Mouse (Mus musculus) frontal cortex, adult 2 months (tissue): ENCODE data around the gene Zfp580. TPM values are rescaled to one million over a fixed set of nuclear protein-coding genes. Genes with fewer than 3 reads are reported as not detected.
A peak's percentile ranks its signal among the peaks of the same experiment; 100 is the strongest.

ENCODE experiments used
- DNase-seq, 2 experiments: peaks; one replicate each; pipeline ENCODE4 v3.0.0; 2022; ENCODE audit warnings: low spot score in 1 of 2; ENCODE audit errors: extremely low spot score in 1 of 2
- polyA plus RNA-seq: library from polyadenylated mRNA; depleted of rRNA; stranded (reverse); fragments of >200 nt; gene quantifications from 2 replicates; pipeline ENCODE4 v1.2.3, GENCODE M21; 2012

Gene Zfp580
- polyA plus RNA-seq, 1 experiment: 49.7 TPM

DNA sequence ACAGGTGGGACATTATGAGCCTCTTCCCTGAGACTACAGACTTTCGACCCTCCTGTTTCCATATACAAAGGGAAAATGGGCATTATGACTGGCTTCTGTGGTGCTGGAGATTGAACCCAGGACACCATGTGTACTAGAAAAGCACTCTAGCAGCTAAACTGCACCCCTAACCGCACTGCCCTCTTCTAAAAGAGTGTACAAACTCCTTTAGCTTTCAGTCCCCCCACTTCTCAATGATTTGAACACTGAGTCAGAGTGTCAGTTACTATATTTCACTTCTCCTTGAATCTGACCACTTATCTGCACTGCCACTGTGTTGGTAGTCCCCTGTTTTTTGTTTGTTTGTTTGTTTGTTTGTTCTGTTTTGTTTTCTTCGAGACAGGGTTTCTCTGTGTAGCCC lies 17.5 kb upstream of the Zfp580 start, which contains the start of gene 4632433K11Rik:
TSS of gene 4632433K11Rik (plus strand) at position 301 of the 400 bp plus-strand sequence.
- DNase-seq: no peak

DNA sequence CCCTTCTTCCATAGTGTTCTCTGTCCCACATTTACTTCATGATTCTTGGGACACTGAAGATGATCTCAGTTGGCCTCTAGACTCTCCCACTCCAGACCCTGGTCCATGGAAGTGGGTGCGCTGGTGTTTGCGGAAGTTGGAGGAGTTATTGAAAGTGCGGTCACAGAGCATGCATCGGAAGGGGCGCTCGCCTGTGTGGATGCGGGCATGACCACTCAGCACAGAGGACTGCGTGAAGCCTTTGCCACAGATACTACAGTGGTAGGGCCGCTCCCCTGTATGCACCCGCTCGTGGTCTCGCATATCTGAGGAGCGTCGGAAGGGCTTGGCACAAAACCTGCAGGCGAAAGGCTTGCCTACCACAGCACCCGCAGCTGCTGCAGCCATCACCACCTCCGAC lies 15.7 kb upstream of the Zfp580 start:
- DNase-seq: no peak

DNA sequence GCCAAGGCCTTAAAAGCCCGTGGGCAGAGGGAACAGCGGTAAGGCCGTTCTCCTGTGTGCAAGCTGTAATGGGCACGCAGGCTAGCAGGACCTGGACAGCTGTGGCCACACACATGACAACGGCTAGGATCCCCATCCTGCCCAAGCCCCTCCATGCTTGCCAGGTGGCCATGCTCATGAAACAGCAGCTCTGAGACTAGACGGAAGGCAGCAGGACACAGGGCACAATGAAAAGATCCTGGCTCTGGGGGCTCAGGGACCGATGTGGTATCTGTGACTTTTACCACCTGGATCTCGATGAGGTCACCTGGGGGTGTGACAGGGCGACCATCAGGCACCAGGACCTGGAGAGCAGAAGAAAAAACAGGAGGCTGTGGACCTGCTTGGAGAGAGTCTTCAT lies 15.2 kb upstream of the Zfp580 start:
- DNase-seq: no peak

GRCm38 (mm10) chr7:5037026-5037425 lies 14.3 kb upstream of the Zfp580 start:
- DNase-seq: no peak

- no peak for DNase-seq
Measured at GRCm38 (mm10) chr7:5037467-5037866, 13.9 kb upstream of the Zfp580 start.

DNA sequence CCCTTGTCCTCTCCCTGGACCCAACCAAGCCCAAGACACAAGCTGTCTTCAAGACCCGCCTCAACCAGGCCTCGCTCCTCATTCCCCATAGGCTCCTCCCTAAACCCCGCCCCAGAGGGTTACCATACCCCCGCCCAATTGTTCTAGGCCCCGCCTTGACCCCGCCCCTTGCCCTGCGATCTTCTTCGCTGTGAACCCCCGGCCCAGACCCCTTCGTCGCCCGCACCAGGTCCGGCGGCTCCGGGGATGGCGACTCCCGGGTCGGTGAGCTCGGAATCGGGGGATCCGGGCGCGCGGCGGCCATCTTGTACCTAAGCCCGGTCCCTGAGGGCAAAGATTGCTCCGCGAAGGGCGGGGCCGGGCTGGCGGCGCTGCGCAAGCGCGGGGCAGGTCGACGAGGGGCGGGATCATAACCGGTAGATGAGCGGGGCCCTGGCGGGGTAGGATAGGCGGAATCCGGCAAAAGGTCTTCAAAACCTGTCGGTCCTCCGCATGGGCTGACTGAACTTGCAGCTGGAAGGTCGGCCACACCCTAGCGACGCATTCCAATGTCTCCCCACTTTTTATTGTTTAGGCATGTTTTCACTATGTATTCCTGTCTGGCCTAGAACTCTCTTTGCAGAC lies 13.1 kb upstream of the Zfp580 start, which contains the start of gene Zfp784:
TSS of gene Zfp784 (minus strand) at position 338 of the 624 bp plus-strand sequence.
- DNase-seq: peak; percentile 81 to 90

GRCm38 (mm10) chr7:5038940-5039339 lies 12.4 kb upstream of the Zfp580 start:
- DNase-seq: no peak

DNA sequence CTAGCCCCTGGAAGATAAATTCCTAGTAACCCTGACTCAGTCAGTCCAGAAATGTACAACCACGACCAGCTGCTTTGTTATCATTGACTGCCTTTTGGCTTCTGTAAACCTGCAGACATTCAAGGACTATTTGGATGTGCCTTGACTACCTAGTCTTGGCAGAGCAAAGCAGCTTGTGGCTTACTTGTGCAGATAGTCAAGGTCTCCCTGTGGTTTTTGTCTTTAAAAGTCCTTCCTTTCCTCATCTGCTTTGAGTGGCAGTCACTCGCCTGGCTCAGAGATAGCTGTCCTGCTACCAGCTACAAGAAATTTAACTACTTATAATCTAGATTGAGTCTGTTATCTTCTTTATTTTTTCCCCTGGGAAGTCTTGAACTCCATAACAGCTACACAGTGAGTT lies 6.4 kb upstream of the Zfp580 start:
- DNase-seq: no peak

GRCm38 (mm10) chr7:5046112-5046511 lies 5.2 kb upstream of the Zfp580 start:
- DNase-seq: no peak

DNA sequence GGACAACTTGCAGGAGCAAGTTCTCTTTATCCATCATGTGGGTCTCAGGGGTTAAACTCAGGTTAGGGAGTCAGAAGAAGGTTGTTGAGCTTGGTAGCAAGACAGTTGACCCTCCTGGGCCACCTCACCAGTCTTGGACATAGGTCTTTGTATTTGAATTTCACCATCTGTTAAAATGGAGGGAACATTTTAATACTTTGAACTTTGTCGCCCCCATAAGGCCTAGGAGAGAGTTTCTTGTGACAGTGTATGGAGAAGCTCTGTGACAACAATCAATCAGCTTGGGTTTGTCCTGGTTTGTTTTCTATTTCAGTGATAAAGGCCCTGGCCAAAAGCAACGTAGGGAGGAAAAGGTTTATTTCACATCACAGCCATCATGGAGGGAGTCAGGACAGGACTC lies 4.0 kb upstream of the Zfp580 start:
- DNase-seq: peak in 1 of 2 experiments; percentile 54

DNA sequence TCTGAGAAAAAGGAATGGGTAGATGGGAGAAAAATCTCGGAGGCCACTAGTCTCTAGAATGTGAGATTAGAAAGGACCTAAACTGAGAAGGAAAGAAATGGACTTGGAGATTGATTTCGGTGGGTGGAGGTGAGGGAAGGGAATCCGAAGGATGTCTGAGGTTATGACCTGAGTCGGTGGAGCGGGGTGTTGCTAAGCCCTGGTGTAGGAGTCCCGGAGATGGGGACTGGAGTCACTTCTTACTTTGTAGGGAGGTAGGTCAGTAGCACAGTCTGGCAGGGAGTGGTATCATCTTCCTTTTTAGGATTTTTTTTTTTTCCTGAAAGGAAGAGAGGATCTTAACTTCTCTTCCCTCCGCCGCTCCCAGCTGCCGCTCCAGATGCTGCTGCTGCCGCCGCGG lies 1.1 kb downstream of the Zfp580 start:
- no peak for DNase-seq

DNA sequence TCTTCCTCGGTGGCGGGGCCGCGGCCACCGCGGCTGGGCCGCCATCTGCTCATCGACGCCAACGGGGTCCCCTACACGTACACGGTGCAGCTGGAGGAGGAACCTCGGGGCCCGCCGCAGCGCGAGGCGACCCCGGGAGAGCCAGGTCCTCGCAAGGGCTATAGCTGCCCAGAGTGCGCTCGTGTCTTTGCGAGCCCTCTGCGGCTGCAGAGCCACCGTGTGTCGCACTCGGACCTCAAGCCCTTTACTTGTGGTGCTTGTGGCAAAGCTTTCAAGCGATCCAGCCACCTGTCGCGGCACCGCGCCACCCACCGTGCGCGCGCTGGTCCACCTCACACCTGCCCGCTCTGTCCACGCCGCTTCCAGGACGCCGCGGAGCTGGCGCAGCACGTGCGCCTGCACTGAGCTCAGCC lies 1.6 kb downstream of the Zfp580 start:
- no peak for DNase-seq

DNA sequence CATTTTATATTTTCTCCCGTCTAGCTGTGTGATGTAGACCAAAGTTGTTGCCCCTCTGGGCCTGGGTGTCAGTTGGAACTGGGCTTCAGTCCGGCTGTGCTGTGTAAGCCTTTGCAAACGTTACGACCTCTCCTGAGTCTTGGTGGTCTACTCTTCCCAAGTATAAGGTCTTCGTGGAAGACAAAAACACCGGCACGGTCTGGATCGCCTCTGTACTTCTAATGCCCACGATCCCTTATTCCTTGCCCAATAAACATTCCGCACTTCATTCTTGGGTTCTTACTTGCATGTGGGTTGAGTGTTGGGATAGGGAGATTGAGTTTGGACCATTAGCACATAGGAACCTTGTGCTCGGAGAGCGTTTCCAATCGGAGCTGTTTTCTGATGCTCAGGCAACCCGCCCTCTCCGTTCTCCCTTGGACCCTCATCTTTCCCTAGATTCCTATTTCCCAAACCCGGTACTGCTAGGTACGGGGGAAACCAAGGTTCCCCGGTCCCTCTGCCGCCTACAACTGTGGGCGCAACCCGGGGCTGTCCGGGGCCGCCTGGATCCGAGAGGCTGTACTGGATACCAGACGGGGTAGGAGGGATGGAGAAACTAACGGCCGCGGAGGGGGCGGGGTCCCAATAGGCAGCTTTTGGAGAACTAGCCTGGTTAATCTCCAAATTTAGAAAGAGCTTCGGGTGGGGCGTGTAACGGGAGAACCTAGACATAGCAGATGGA lies 2.3 kb downstream of the Zfp580 start:
- DNase-seq: peak in 1 of 2 experiments; percentile 70

- peak in 1 of 2 experiments; percentile 67 for DNase-seq
Measured at GRCm38 (mm10) chr7:5056651-5057263, 5.4 kb downstream of the Zfp580 start.

DNA sequence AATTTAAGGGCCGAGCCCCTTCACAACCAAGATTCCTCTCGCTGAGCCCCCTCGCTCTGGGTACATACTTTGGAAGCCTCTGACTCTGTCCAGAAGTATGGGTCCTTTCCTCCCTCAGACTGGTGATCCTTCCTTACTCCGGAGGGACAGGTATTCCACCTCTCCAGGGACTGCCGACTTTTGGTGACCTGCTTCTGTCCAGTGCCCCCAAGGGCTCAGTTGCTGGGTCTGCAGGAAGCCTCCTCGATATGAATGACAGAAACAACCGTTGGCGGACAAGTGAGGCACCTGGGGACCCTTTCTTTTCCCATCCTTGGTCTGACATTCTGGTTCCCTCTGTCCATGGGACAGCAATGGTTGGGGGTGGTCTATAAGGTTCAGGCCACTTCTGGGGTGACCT lies 6.0 kb downstream of the Zfp580 start:
- no peak for DNase-seq

DNA sequence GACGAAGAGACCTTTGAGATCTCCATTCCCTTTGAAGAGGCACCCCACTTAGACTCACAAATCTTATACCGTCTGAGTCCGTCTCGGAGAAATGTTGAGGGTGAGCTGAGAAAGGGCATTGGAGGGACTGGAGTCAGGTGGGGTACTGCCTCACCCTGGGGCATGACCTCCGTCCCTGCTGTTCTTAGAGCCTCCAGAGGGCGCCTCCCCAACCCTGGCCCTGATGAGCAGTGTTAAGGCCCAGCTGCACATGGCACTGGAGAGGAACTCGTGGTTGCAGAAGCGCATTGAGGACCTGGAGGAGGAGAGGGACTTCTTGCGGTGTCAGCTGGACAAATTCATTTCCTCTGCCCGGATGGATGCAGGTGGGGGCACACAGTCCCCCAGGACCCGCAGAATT lies 6.5 kb downstream of the Zfp580 start:
- no peak for DNase-seq

GRCm38 (mm10) chr7:5058631-5059030 lies 7.3 kb downstream of the Zfp580 start:
- DNase-seq: no peak

DNA sequence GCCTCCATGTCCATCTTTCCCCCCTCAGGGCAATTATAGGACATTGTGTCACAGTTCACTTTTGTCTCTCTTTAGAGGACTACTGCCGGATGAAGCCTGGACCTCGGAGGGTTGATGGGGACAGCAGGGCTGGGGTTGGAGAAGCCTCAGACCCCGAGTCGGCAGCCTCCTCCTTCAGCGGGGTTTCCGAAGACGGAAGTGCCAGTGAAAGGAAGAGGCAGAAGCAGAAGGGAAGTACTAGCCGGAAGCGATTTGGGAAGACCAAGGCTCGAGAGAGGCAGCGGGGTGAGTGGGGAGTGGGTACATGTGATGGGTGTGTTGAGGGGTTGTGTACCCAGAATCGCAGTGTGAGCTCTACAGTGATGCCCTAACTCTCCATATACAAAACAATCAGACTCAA lies 8.1 kb downstream of the Zfp580 start:
- no peak for DNase-seq

- peak in 1 of 2 experiments; percentile 81 for DNase-seq
Measured at GRCm38 (mm10) chr7:5060239-5060731, 8.9 kb downstream of the Zfp580 start.

DNA sequence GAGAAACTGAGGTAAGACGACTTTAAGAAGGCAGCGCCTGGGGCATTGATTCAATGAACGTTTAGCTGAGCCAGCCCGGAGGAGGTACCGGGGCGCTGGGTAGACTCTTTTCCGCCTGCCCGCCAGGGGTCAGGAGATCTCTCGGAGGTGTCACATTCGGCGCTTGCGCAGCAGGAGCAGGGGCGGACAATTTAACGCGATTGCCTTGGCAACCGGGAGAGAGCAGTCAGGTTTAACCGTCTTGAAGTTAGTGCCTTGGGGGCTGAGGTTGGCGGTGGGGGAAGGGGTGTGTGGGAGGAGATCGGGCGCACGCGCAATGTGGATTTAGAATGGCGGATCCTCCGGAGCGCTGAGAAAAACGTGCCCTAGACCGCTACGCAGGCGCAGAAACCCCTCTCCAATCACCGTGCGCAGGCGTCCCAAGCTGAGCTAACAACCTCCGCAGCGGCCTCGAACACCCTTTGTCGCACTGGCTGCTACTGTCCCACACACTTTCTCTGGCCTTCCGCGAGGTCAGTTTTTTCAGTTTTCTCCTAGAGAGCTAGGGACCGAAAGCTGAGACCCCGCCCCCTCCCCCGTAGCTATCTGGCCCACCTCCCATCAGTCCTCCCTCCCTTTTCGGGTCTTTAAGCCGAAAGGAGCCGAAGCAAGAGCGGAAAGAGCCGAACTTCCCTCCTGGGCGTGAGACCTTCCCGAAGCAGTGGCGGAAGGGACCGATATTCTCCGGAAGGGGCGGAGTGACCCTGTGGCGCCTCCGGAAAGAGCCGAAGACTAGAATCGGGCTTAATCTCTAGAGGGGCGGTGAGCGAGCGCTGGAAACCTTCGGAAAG lies 9.8 kb downstream of the Zfp580 start:
- peak; percentile 96 to 100 for DNase-seq
